Mouse (Mus musculus): ENCODE data around the gene Slc38a2. TPM values are rescaled to one million over a fixed set of nuclear protein-coding genes. Genes with fewer than 3 reads are reported as not detected.

Gene Slc38a2
- polyA plus RNA-seq, 1 experiment: 58.6 TPM

DNA sequence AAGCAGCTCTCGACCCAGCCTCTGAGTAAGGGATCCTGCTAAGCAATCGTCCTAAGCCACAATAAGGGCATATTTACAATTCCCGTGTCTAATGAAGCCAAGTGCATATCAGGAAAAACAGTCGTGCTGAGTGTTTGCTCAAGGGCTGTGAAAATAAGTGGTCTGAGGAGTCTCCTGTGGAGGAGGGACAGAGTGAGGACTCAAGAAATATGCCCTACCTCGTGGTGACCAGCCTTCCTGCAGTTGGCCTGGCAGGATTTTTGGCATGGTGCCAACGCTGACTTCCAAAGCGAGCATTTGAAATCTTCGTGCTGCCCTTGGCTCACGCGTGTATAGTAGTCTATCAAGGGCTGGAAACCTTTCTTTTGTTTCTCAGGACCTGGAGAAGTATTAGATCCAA, 23.0 kb downstream of the Slc38a2 start:
- no peak for TF ChIP-seq CTCF (IDR thresholded peaks at IDR 0.05; ENCODE audit: extremely low read depth, insufficient read depth, low read length)
- no peak for TF ChIP-seq POLR2A (IDR thresholded peaks at IDR 0.05; ENCODE audit: extremely low read depth, insufficient read depth, low read length)
- H3K27ac ChIP-seq (ENCODE audit: insufficient read depth, low read length): no peak overlapping the region
- no peaks in the 10 kb centered on the region for H3K4me1 ChIP-seq (ENCODE audit: control insufficient read depth, insufficient read depth, low read length)
- no peak overlapping the region for H3K4me3 ChIP-seq (ENCODE audit: insufficient read depth, low read length)

DNA sequence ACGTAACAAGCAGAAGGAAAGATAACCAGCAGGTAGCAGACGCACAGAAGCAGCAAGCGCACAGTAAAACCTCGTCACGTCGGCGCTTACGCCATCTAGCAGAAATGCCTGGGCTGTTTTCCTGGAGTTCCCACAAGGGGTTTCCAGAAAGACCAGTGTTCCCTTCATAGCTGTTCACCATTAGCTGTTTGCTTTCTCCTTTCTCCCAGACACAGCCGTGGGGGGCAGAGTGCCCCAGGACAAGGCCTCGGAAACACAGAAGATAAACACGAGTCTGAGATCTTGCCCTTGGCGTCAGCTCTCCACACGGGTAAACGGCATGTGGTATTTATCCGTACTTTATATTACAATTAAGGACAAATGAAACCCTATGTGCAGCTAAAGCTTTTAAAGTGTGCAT, 23.8 kb downstream of the Slc38a2 start:
- no peak for TF ChIP-seq POLR2A (IDR thresholded peaks at IDR 0.05; ENCODE audit: extremely low read depth, insufficient read depth, low read length)
- TF ChIP-seq CTCF (IDR thresholded peaks at IDR 0.05; ENCODE audit: extremely low read depth, insufficient read depth, low read length): no peak
- H3K4me1 ChIP-seq (ENCODE audit: control insufficient read depth, insufficient read depth, low read length): no peaks in the 10 kb centered on the region
- no peak overlapping the region for H3K4me3 ChIP-seq (ENCODE audit: insufficient read depth, low read length)
- H3K27ac ChIP-seq (ENCODE audit: insufficient read depth, low read length): no peak overlapping the region

DNA sequence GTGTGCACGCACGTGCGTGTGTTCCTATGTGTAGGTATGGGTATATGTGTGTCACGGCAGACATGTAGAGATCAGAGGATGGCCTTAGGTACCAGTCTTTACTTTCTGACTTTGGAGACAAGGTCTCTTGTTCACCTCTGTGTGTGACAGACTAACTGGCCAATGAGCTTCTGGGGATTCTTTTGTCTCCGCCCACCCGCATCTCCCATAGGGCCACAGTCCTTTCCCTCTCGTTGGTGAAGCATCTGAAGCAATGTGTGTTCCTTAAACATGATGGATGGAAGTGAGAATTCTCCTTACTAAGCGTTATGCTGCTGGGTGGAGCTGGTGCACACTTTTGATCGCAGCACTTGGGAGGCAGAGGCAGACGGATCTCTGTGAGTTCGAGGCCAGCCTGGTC, 24.5 kb downstream of the Slc38a2 start:
- Histone ChIP-seq H3K27ac (ENCODE audit: insufficient read depth, low read length) (no peak overlapping the region), H3K4me1 (ENCODE audit: control insufficient read depth, insufficient read depth, low read length) (no peaks in the 10 kb centered on the region), H3K4me3 (ENCODE audit: insufficient read depth, low read length) (no peak overlapping the region)
- TF ChIP-seq POLR2A (IDR thresholded peaks at IDR 0.05; ENCODE audit: extremely low read depth, insufficient read depth, low read length) (no peak), CTCF (IDR thresholded peaks at IDR 0.05; ENCODE audit: extremely low read depth, insufficient read depth, low read length) (no peak)

DNA sequence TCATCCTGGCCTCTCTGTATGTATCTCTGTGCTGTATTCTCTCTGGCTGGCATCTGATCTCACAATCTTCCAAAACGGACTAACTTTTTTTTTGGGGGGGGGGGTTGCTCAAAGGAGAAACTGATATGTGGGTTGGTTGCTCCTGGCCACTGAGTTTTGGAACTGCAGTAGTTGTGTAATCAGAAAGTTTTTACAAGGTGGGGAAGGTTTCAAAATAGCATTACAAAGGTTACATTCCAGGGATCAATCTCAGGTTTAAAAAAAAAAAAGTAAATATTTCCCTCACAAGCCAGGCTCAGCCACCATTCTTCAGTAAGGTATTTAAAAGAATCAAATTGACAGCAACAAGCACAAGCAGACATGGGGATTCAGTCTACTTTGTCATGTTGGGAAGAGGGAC, 25.4 kb downstream of the Slc38a2 start:
- no peak overlapping the region for H3K27ac ChIP-seq (ENCODE audit: insufficient read depth, low read length)
- no peaks in the 10 kb centered on the region for H3K4me1 ChIP-seq (ENCODE audit: control insufficient read depth, insufficient read depth, low read length)
- TF ChIP-seq CTCF (IDR thresholded peaks at IDR 0.05; ENCODE audit: extremely low read depth, insufficient read depth, low read length) (no peak), POLR2A (IDR thresholded peaks at IDR 0.05; ENCODE audit: extremely low read depth, insufficient read depth, low read length) (no peak)
- H3K4me3 ChIP-seq (ENCODE audit: insufficient read depth, low read length): no peak overlapping the region

DNA sequence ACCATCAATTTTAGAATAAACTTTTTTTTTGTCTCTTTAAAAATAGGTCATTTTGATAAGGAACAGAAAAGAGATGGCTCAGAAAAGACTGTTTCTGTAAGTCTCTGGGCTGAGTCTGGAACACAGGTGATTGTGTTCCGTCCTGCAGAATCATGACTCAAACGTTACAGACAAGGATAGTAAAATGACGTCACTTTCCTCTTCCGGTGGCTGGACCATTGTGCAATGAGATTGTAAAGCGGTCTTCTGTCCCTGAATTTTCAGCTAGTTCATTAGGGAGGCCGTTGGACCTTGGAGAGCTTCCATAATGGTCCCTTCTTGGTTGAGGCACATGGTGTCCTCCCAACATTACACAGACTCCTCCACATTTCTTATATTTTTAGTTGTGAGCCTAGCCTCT, 29.8 kb downstream of the Slc38a2 start:
- Histone ChIP-seq H3K4me1 (ENCODE audit: control insufficient read depth, insufficient read depth, low read length) (no peaks in the 10 kb centered on the region), H3K4me3 (ENCODE audit: insufficient read depth, low read length) (no peak overlapping the region), H3K27ac (ENCODE audit: insufficient read depth, low read length) (no peak overlapping the region)
- TF ChIP-seq POLR2A (IDR thresholded peaks at IDR 0.05; ENCODE audit: extremely low read depth, insufficient read depth, low read length) (no peak), CTCF (IDR thresholded peaks at IDR 0.05; ENCODE audit: extremely low read depth, insufficient read depth, low read length) (no peak)

DNA sequence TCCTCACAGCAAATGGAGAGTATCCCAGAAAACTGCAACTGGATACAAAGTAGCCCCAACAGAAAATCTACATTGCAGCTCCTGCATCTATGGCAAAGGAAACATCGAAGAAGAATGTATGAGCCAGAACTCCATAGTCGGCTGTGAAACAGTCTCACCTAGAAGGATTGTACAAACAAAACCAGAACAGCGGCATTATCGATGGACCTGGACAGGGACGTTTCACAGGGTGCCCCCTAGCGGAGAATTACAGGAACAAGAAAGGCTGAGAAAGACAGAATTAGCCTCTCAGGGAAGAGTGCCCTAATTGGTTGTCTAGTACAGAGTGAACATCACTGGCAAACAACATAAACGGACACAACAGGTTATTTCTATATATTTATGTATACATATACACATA, 32.9 kb downstream of the Slc38a2 start:
- no peak overlapping the region for H3K4me3 ChIP-seq (ENCODE audit: insufficient read depth, low read length)
- H3K4me1 ChIP-seq (ENCODE audit: control insufficient read depth, insufficient read depth, low read length): no peaks in the 10 kb centered on the region
- TF ChIP-seq CTCF (IDR thresholded peaks at IDR 0.05; ENCODE audit: extremely low read depth, insufficient read depth, low read length) (peak; percentile 65), POLR2A (IDR thresholded peaks at IDR 0.05; ENCODE audit: extremely low read depth, insufficient read depth, low read length) (no peak)
- H3K27ac ChIP-seq (ENCODE audit: insufficient read depth, low read length): no peak overlapping the region

GRCm38 (mm10) chr15:96665889-96666288, 33.6 kb downstream of the Slc38a2 start:
- TF ChIP-seq CTCF (IDR thresholded peaks at IDR 0.05; ENCODE audit: extremely low read depth, insufficient read depth, low read length): peak; percentile 76
- TF ChIP-seq POLR2A (IDR thresholded peaks at IDR 0.05; ENCODE audit: extremely low read depth, insufficient read depth, low read length): no peak
- H3K4me1 ChIP-seq (ENCODE audit: control insufficient read depth, insufficient read depth, low read length): no peaks in the 10 kb centered on the region
- H3K27ac ChIP-seq (ENCODE audit: insufficient read depth, low read length): no peak overlapping the region
- H3K4me3 ChIP-seq (ENCODE audit: insufficient read depth, low read length): no peak overlapping the region

DNA sequence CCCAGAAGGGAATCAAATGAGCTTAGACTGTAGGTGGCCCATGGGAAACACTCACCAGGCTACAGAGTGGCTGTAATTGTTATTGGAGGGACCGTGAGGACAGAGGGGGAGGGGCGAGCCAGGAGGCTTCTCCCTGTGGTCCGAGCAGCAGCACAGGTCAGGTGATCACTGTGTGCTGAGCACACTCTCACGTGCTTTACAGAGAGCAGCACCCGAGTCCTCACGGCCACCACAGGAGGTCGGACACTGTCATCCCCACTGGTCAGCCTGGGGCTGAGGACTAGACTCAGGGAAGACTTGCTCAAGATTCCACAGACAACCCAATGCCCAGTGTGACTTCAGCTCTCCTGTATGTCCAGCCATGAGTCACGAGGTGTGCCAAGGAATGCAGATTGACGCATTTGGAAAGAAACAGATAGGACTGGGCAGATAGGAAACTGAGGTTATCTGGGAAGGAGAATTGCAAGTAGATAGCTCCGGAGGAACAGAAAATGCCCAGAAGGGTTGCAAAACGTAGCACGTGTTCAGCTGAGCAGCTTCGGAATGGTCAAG, 38.9 kb downstream of the Slc38a2 start:
- Histone ChIP-seq H3K4me1 (ENCODE audit: control insufficient read depth, insufficient read depth, low read length) (no peaks in the 10 kb centered on the region), H3K4me3 (ENCODE audit: insufficient read depth, low read length) (no peak overlapping the region), H3K27ac (ENCODE audit: insufficient read depth, low read length) (no peak overlapping the region)
- TF ChIP-seq POLR2A (IDR thresholded peaks at IDR 0.05; ENCODE audit: extremely low read depth, insufficient read depth, low read length): no peak
- no peak for TF ChIP-seq CTCF (IDR thresholded peaks at IDR 0.05; ENCODE audit: extremely low read depth, insufficient read depth, low read length)

- TF ChIP-seq CTCF (IDR thresholded peaks at IDR 0.05; ENCODE audit: extremely low read depth, insufficient read depth, low read length): no peak
- TF ChIP-seq POLR2A (IDR thresholded peaks at IDR 0.05; ENCODE audit: extremely low read depth, insufficient read depth, low read length): no peak
- H3K4me3 ChIP-seq (ENCODE audit: insufficient read depth, low read length): no peak overlapping the region
These were observed 41.3 kb downstream of the Slc38a2 start for GRCm38 (mm10) chr15:96658275-96658602.

DNA sequence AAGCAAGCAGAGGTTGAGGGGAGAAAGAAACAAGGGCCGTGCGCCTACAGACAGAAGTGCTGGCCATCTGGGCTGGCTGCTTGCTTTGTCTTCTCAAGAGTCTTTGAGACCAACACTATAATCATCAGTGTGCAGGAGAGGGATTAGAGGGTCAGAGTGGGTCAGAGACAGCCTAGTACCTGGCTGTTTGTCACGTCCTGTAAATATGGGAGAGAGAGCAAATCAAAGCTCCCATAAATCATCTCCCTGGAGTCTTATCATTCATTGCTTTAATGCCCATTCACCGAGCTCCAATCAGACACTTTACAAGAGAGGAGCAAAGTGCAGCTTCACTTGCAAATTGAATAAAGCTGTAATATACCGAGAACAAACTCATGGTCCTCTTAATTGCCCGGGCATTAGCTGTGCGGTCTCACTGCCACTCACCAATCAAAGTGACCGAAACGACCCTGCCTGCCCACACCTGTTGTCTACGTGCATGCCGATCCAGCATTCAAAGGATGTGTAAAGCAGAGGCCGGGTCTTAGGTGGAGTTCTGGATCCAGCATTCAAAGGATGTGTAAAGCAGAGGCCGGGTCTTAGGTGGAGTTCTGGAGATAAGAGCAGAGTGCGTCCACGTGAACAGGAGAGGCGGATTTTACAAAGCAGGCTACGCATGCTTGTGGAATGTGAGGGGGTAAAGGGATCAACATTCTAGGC, 41.8 kb downstream of the Slc38a2 start:
- TF ChIP-seq POLR2A (IDR thresholded peaks at IDR 0.05; ENCODE audit: extremely low read depth, insufficient read depth, low read length): no peak
- TF ChIP-seq CTCF (IDR thresholded peaks at IDR 0.05; ENCODE audit: extremely low read depth, insufficient read depth, low read length): no peak
- H3K27ac ChIP-seq (ENCODE audit: insufficient read depth, low read length): no peak overlapping the region
- H3K4me1 ChIP-seq (ENCODE audit: control insufficient read depth, insufficient read depth, low read length): no peaks in the 10 kb centered on the region
- no peak overlapping the region for H3K4me3 ChIP-seq (ENCODE audit: insufficient read depth, low read length)

More at GRCm38 (mm10) chr15:96658275-96658602, 41.3 kb downstream of the Slc38a2 start:
- no peaks in the 10 kb centered on the region for H3K4me1 ChIP-seq (ENCODE audit: control insufficient read depth, insufficient read depth, low read length)
- H3K27ac ChIP-seq (ENCODE audit: insufficient read depth, low read length): no peak overlapping the region
